Mouse (Mus musculus) C2C12 (cell line): ENCODE measurements around the gene Tmeff1.

ENCODE experiments used
- CTCF ChIP-seq: IDR thresholded peaks from one replicate; pipeline ENCODE4 v1.5.1; 2011; ENCODE audit not compliant: control insufficient read depth, insufficient read depth, insufficient read length
- MYOG ChIP-seq: IDR thresholded peaks from one replicate; pipeline ENCODE4 v1.6.1; 2011; ENCODE audit not compliant: control insufficient read depth, insufficient read length; ENCODE audit errors: extremely low read depth
- USF1 ChIP-seq: IDR thresholded peaks from one replicate; pipeline ENCODE4 v1.6.1; 2011; ENCODE audit warnings: low read depth, mild to moderate bottlenecking, control low read depth, moderate library complexity

- TF ChIP-seq CTCF (no peak), USF1 (no peak), MYOG (no peak)
Observed at GRCm38 (mm10) chr4:48684593-48685187, 99.7 kb downstream of the Tmeff1 start.
